Mouse (Mus musculus): Measurements from ENCODE around the gene Tmco3. TPM values are rescaled to one million over a fixed set of nuclear protein-coding genes. Genes with fewer than 3 reads are reported as not detected.
"Not testable (repeated sequence)": the region's sequence is repeated elsewhere in the genome, so short reads cannot be mapped to it uniquely, and the experiment has no call there.

The Tmco3 gene
- polyA plus RNA-seq, 1 experiment = 22.4 TPM

DNA sequence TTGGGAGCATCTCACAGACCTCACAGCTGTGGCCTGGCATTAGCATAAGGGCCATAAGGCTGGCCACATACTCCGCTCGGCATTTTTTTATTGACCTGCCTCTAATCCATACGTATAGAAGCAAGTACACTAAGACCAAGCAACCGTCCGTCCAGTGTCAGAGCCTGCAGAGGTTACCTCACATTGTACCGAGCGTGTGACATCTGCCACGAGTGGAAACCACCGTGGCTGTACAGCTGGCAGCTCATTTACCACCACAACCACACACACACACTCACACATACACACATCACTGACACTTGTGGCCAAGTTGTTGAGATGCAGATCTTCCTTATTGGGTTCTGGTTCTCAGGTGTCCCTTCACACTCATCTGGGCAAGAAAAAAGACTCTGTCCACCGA, 28.7 kb downstream of the Tmco3 start:
- no peak overlapping the region for H3K4me3 ChIP-seq (ENCODE audit: control insufficient read depth, insufficient read depth, low read length)
- DNase-seq = peak; percentile 28
- TF ChIP-seq CTCF (IDR thresholded peaks at IDR 0.05; ENCODE audit: borderline replicate concordance, control insufficient read depth, extremely low read depth, insufficient read depth, low read length, poor library complexity) = no peak
- no peak for TF ChIP-seq POLR2A (IDR thresholded peaks at IDR 0.05; ENCODE audit: control insufficient read depth, extremely low read depth, insufficient read depth, low read length, poor library complexity)
- no peaks in the 10 kb centered on the region for H3K27me3 ChIP-seq (ENCODE audit: control insufficient read depth, insufficient read depth, low read length)
- H3K4me1 ChIP-seq (replicated peaks; ENCODE audit: control insufficient read depth, insufficient read depth, low read length) = no peaks in the 10 kb centered on the region
- WGBS = 64% methylated on average over 10 of the region's 10 CpGs
- H3K27ac ChIP-seq (ENCODE audit: control insufficient read depth, insufficient read depth, low read length) = no peak overlapping the region
- H3K36me3 ChIP-seq (ENCODE audit: control insufficient read depth, insufficient read depth, low read length) = no peaks in the 10 kb centered on the region

- 33% methylated on average over 5 of the region's 5 CpGs for WGBS
- Histone ChIP-seq H3K27me3 (ENCODE audit: control insufficient read depth, insufficient read depth, low read length) (no peaks in the 10 kb centered on the region), H3K4me1 (replicated peaks; ENCODE audit: control insufficient read depth, insufficient read depth, low read length) (no peaks in the 10 kb centered on the region), H3K36me3 (ENCODE audit: control insufficient read depth, insufficient read depth, low read length) (no peaks in the 10 kb centered on the region), H3K27ac (ENCODE audit: control insufficient read depth, insufficient read depth, low read length) (no peak overlapping the region), H3K4me3 (ENCODE audit: control insufficient read depth, insufficient read depth, low read length) (no peak overlapping the region)
- DNase-seq = peak; percentile 24
- no peak for TF ChIP-seq POLR2A (IDR thresholded peaks at IDR 0.05; ENCODE audit: control insufficient read depth, extremely low read depth, insufficient read depth, low read length, poor library complexity)
- no peak for TF ChIP-seq CTCF (IDR thresholded peaks at IDR 0.05; ENCODE audit: borderline replicate concordance, control insufficient read depth, extremely low read depth, insufficient read depth, low read length, poor library complexity)
Measured at GRCm38 (mm10) chr8:13326598-13326997, 38.6 kb downstream of the Tmco3 start.

GRCm38 (mm10) chr8:13334671-13335070, 46.7 kb downstream of the Tmco3 start:
- Histone ChIP-seq H3K27ac (ENCODE audit: control insufficient read depth, insufficient read depth, low read length) (no peak overlapping the region), H3K36me3 (ENCODE audit: control insufficient read depth, insufficient read depth, low read length) (no peaks in the 10 kb centered on the region), H3K27me3 (ENCODE audit: control insufficient read depth, insufficient read depth, low read length) (no peaks in the 10 kb centered on the region), H3K4me1 (replicated peaks; ENCODE audit: control insufficient read depth, insufficient read depth, low read length) (peaks cover 4% of the 10 kb centered on the region; the same call in 1 of the 2 replicates), H3K4me3 (ENCODE audit: control insufficient read depth, insufficient read depth, low read length) (no peak overlapping the region)
- 69% methylated on average over 1 of the region's 1 CpGs for WGBS
- DNase-seq = no peak
- TF ChIP-seq POLR2A (IDR thresholded peaks at IDR 0.05; ENCODE audit: control insufficient read depth, extremely low read depth, insufficient read depth, low read length, poor library complexity) (no peak), CTCF (IDR thresholded peaks at IDR 0.05; ENCODE audit: borderline replicate concordance, control insufficient read depth, extremely low read depth, insufficient read depth, low read length, poor library complexity) (no peak)

DNA sequence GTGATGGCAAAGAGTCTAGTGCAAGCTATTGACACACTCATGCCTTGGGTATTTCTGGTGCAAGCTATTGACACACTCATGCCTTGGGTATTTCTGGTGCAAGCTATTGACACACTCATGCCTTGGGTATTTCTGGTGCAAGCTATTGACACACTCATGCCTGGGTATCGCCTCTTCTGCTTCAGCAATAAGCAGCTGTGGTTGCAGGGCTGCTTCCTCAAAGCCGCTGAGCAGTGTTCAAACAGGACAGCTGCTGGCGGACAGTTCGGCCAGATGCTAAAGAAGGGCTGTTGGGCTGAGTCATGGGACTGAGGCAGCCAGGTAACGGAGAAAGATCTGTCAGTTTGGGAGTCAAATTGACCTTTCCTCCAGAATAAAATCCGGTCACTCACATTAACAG, 49.3 kb downstream of the Tmco3 start:
- not testable (repeated sequence) for H3K27ac ChIP-seq (ENCODE audit: control insufficient read depth, insufficient read depth, low read length); H3K4me3 ChIP-seq (ENCODE audit: control insufficient read depth, insufficient read depth, low read length); DNase-seq; H3K4me1 ChIP-seq (replicated peaks; ENCODE audit: control insufficient read depth, insufficient read depth, low read length); H3K36me3 ChIP-seq (ENCODE audit: control insufficient read depth, insufficient read depth, low read length); H3K27me3 ChIP-seq (ENCODE audit: control insufficient read depth, insufficient read depth, low read length)
- 45% methylated on average over 6 of the region's 6 CpGs for WGBS

- Histone ChIP-seq H3K4me3 (ENCODE audit: control insufficient read depth, insufficient read depth, low read length) (no peak overlapping the region), H3K27ac (ENCODE audit: control insufficient read depth, insufficient read depth, low read length) (no peak overlapping the region), H3K4me1 (replicated peaks; ENCODE audit: control insufficient read depth, insufficient read depth, low read length) (peaks cover 7% of the 10 kb centered on the region), H3K27me3 (ENCODE audit: control insufficient read depth, insufficient read depth, low read length) (no peaks in the 10 kb centered on the region), H3K36me3 (ENCODE audit: control insufficient read depth, insufficient read depth, low read length) (no peaks in the 10 kb centered on the region)
- 56% methylated on average over 3 of the region's 3 CpGs for WGBS
- DNase-seq = no peak
- TF ChIP-seq POLR2A (IDR thresholded peaks at IDR 0.05; ENCODE audit: control insufficient read depth, extremely low read depth, insufficient read depth, low read length, poor library complexity) = no peak
- TF ChIP-seq CTCF (IDR thresholded peaks at IDR 0.05; ENCODE audit: borderline replicate concordance, control insufficient read depth, extremely low read depth, insufficient read depth, low read length, poor library complexity) = no peak
Measured at GRCm38 (mm10) chr8:13337678-13338077, 49.7 kb downstream of the Tmco3 start.

- TF ChIP-seq CTCF (IDR thresholded peaks at IDR 0.05; ENCODE audit: borderline replicate concordance, control insufficient read depth, extremely low read depth, insufficient read depth, low read length, poor library complexity) (peak; percentile 51; the same call in 1 of the 2 replicates), POLR2A (IDR thresholded peaks at IDR 0.05; ENCODE audit: control insufficient read depth, extremely low read depth, insufficient read depth, low read length, poor library complexity) (0 out of 2 replicates have a peak, but pooled peaks have one; percentile 53)
- Histone ChIP-seq H3K36me3 (ENCODE audit: control insufficient read depth, insufficient read depth, low read length) (peaks cover 2% of the 10 kb centered on the region), H3K27me3 (ENCODE audit: control insufficient read depth, insufficient read depth, low read length) (no peaks in the 10 kb centered on the region), H3K27ac (ENCODE audit: control insufficient read depth, insufficient read depth, low read length) (no peak within 1 kb of the TSS), H3K4me3 (ENCODE audit: control insufficient read depth, insufficient read depth, low read length) (peak within 1 kb of the TSS; percentile 82), H3K4me1 (replicated peaks; ENCODE audit: control insufficient read depth, insufficient read depth, low read length) (peaks cover 7% of the 10 kb centered on the region)
- DNase-seq = peak; percentile 86
- WGBS = 9% methylated on average over 71 of the region's 72 CpGs
Measured at GRCm38 (mm10) chr8:13338255-13338860, 50.4 kb downstream of the Tmco3 start, which contains the start of gene Tfdp1. Gene Tfdp1 (plus strand): TSS chr8:13338751.

Measured in thymus, adult 2 months (tissue).